Mouse (Mus musculus) bone marrow, adult 2 months (tissue): ENCODE data around the gene Ces5a. TPM values are rescaled to one million over a fixed set of nuclear protein-coding genes. Genes with fewer than 3 reads are reported as not detected.
"Not testable (repeated sequence)": the region's sequence is repeated elsewhere in the genome, so short reads cannot be mapped to it uniquely, and the experiment has no call there.

Experiments
- H3K27ac ChIP-seq: fragments of 200-500 bp; 2 replicates; pipeline ENCODE4 v1.5.1; 2012; ENCODE audit warnings: low read depth, mild to moderate bottlenecking, control low read depth, inconsistent platforms, low read length; ENCODE audit not compliant: control insufficient read depth, poor library complexity, insufficient read depth
- H3K4me1 ChIP-seq: fragments of 200-500 bp; 2 replicates; pipeline ENCODE4 v1.6.1; 2011; ENCODE audit warnings: low read length; ENCODE audit not compliant: control insufficient read depth, insufficient read depth
- H3K4me3 ChIP-seq: fragments of 200-500 bp; replicated peaks from 2 replicates; pipeline ENCODE3; 2011; ENCODE audit warnings: mild to moderate bottlenecking, low read depth, low read length, control low read depth; ENCODE audit not compliant: control insufficient read depth
- CTCF ChIP-seq: fragments of 200-500 bp; IDR thresholded peaks from 2 replicates; pipeline ENCODE4 v1.5.1; 2011; ENCODE audit warnings: low read length, control low read depth; ENCODE audit not compliant: control insufficient read depth, insufficient read depth
- POLR2A ChIP-seq: fragments of 200-500 bp; IDR thresholded peaks from 2 replicates; pipeline ENCODE4 v1.6.1; 2011; ENCODE audit warnings: low read depth, mild to moderate bottlenecking, control low read depth, low read length, borderline replicate concordance; ENCODE audit not compliant: control insufficient read depth
- WGBS: fragments of 180-500 bp; shearing (Covaris S2); methylation state at CpG from one replicate; pipeline ENCODE4 v1.1.7; 2018; 5-methylcytosine and 5-hydroxymethylcytosine counted together
- polyA plus RNA-seq: library from polyadenylated mRNA; stranded (reverse); fragments of >200 nt; gene quantifications from 2 replicates; pipeline ENCODE4 v1.2.4, GENCODE M21; 2011; ENCODE audit warnings: low replicate concordance; ENCODE audit not compliant: missing spikeins, insufficient read depth, insufficient read length

Gene Ces5a
- polyA plus RNA-seq, 1 experiment: not detected

DNA sequence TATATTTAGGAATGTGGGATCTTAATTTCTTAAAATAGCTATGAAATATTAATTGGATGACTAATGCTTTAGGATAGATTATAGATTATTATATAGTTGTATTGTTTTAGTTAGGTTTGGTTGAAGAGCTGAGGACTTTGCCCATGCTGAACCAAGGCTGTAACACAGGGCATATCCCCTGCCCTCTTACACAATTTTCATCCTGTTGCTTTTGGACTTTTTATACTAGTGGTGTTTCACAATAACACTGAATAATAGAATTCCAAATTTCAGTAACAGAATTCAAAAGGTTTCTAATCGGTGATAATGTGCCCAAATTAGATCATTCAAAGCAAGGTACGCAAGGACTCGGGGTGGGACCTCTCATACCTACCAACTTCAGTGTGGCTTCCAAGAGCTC is 57.4 kb downstream of the Ces5a start:
- Histone ChIP-seq H3K4me1 (no peaks in the 10 kb centered on the region), H3K4me3 (no peak overlapping the region), H3K27ac (no peak overlapping the region)
- TF ChIP-seq CTCF (no peak), POLR2A (no peak)
- 85% methylated on average over 3 of the region's 3 CpGs for WGBS

DNA sequence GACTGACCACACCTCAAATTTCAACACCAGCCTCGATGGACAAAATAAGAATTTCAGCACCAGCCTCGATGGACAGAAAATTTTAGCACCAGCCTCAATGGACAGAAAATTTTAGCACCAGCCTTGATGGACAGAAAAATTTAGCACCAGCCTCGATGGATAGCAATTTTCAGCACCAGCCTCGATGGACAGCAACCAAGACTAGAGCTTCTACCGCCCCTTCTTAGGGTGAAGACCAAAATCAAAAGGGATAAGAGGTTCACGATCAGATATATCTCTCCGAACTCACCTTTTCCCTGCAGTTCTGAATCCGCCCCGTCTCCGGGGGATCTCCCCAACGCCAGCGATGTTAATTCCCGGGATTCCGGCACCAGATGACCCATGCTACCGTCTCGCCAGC is 65.9 kb downstream of the Ces5a start:
- not testable (repeated sequence) for H3K4me1 ChIP-seq, H3K27ac ChIP-seq, H3K4me3 ChIP-seq
- 80% methylated on average over 16 of the region's 16 CpGs for WGBS

DNA sequence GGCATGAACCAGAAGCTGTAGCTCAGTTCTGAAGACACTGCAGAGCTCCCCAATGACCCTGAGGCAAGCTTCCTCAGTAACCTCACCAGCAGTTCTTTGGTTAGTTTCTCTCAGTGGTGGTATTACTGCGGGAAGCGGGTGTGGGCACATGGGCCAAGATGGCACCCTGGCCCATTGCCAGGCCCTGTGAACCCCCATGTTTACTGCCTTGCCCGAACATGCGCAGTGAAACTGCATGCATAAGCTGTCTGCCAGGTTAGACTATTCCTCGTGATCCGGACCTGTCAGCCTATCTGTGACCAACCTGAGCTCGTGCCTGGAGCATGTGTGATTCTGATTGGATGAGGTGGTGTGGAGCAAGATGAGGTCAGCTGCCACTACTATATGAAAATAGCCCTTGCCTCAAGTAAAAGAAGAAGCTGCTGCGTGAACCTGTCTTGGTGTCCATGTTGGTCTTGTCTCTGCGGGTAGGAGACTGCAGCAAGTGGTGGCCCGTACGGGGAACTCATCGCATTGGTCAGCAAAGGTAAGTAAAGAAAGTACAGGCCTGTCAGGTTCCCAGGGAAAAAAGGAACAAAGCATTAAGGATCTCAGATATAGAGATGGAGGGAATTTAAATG is 81.3 kb downstream of the Ces5a start:
- H3K4me1 ChIP-seq: no peaks in the 10 kb centered on the region
- no peak overlapping the region for H3K27ac ChIP-seq
- TF ChIP-seq CTCF: no peak
- TF ChIP-seq POLR2A: no peak
- WGBS: 90% methylated on average over 12 of the region's 12 CpGs
- H3K4me3 ChIP-seq: no peak overlapping the region

Other genes starting within 250 kb of the Ces5a start
- 0.62 TPM in 1 of 2 replicates, not detected in the other for gene Ces1g, start 198.5 kb downstream of the Ces5a start, polyA plus RNA-seq
- not detected in 2 replicates for gene Ces1h, start 156.1 kb downstream of the Ces5a start, polyA plus RNA-seq